Mouse (Mus musculus): ENCODE data around the gene Tmem212.

The Tmem212 gene

DNA sequence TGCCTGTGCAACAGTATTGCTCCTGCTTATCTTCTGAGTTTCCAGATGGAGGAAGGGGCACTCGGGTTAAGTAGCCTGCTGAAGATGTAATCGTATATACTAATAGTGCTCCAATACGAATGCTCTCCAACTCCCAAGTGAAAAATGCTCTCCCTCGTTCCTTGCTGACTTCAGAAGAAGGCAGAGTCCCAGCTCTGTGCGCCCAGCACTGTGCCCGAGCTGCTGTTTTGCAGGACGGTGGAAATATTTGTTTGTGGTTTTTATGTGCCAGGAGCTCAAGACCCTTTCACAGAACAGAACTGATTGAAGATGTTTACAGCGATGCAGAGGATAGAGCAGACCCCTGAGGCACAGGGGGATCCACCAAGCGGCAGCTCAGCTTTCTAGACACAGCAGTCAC is 55.9 kb downstream of the Tmem212 start:
- DNase-seq: no peak

DNA sequence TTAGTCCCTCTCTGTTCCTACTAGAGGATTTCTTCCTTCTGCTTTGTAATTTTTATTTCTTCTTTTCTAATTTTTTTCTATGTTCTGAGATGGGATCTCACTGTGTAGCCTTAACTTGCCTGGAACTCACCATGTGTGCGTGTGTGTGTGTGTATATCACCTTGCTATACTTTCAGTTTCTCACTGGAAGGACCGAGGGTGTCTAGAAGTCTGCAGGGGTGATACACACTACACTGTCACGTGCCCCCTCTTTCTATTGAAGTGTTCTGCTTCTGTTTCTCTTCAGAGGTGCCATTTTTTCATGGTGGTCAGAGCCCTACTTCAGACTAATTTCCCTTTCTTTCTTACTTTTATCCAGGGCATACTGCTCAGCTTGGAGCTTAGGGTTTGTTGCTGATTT is 56.4 kb downstream of the Tmem212 start:
- DNase-seq: no peak

DNA sequence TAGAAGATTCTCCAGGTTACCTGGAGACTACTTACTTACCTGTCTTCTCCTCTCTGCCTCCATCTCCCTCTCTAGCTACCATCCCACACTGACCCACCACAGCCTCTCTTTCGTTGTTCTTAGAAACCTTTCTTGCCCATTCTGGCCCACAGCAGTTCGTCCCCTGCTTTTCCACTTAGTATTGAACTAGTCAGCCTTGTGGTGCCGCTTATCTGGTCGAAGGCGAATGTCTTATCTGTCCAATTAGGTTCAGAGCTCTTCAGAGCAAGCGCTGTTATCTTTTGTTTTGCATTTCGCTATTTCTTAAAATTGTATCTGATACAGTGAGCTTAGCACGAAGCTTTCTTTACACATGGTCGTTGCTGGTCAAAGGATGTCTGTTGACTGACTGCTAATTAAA is 56.9 kb downstream of the Tmem212 start:
- DNase-seq: no peak

DNA sequence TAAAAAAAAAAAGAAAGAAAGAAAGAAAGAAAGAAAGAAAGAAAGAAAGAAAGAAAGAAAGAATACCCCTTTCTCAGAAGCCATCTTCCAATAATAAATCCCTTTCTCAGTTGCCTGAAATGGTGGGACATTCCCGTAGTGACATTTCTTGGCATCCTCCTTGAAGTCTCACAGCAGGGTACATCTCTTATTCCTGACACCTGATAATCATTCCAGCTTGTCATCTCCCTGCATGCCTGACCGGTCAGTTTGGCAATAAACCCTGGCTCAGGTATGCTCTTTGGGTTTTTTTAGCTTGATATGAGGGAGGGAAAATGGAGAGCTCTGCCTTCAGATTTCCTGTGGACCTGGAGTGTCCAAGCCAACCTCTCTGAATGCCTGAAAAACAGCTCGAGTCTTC is 59.9 kb downstream of the Tmem212 start:
- DNase-seq: no peak

DNA sequence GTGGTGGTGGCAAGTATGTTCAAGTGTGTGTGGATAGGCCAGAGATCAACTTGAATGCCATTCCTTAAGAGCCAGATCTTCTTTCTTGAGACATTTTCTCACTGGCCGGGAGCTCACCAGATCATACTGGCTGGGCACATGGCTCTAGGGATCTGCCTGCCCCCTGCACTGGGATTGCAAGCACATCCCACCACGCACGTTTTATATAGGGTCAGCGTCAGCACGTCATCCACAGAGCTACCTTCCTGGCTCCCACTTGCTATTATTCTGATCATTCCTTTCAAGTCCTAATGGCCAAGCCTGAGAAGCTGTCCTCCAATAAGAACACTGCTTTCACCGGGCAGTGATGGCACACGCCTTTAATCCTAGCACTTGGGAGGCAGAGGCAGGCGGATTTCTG is 60.4 kb downstream of the Tmem212 start:
- DNase-seq: no peak

DNA sequence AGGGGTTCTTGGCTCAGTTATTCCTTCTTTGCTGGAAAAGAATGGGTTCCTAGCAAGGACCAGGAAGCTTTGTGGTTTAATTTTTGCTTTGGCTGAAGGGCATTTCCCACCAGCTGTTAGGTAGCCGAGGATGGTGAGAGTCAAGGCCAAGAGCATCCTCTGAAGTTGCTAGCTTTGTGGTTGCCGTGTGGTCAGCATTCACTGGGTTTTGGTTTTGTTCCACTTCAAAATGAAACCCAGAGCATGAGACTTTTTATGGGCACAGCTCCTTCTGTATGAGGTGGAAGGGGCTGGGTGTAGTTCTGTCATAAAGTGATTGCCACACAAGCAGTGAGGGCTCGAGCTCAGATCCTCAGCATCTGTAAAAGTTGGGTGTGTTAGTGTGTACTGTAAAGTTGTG is 67.4 kb downstream of the Tmem212 start:
- DNase-seq: no peak

DNA sequence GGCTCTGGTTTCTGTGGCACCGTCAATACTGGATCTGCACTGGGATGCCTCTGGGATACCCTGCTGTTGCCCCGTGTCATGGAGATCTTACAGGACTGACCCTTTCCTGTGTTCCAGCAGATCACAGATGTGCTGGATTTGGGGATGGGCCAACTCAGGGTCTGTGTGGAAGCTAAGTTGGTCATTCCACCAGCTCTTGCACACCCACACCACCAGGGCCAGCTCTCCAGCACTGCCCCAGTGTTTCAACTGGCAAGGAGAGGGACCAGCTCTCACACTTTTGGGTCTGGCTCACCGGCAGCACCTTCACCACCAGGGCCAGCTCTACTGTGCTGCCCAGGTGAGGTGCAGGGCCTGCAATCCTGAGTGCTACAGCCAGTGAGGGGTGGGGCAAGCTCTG is 68.9 kb downstream of the Tmem212 start:
- no peak for DNase-seq

DNA sequence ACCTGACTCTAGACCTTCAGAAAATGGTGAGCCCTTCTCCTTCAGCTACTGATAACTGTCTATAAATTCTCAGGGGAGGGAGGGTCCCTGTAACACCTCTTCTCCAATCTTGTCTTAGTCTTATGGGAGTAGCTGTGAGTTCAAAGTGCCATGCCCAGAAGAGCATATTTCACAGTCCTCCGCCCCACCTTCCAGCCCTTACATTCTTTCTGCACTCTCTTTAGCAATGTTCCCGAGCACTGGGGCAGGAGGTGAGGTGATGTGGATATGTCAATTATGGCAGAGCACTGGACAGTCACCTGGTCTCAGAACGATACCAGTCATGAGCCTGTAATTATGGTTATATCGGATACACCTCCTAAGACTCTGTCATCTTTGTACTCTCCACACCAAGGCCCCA is 70.2 kb downstream of the Tmem212 start:
- DNase-seq: no peak
